Comparison of ENCODE assay signal across 7 mouse cellular contexts in genomic region chr3:104706951-104707771, GRCm38 (mm10).
DNase-seq lines count a peak whose midpoint lies in the region; ATAC-seq and TF ChIP-seq lines count a peak whose summit lies in the region.
"Not testable (repeated sequence)": the region's sequence is repeated elsewhere in the genome, so short reads cannot be mapped to it uniquely, and the experiment has no call there.

No protein-coding gene starts in this region.

- H3K9ac ChIP-seq in embryonic facial prominence, embryonic 15.5 days; heart, embryonic 13.5 days; intestine, embryonic 14.5 days (ENCODE audit: low read length); limb, embryonic 13.5 days; lung, postnatal 0 days (replicated peaks; ENCODE audit: low read depth); neural tube, embryonic 13.5 days: not testable (repeated sequence)

- ATAC-seq in embryonic facial prominence, embryonic 15.5 days (ENCODE audit: insufficient number of reproducible peaks, low FRiP score, low TSS enrichment, low read depth), result peak; percentile 53
- 0 out of 2 replicates have a peak, but pooled peaks have one; percentile 31 for ATAC-seq in heart, embryonic 13.5 days (ENCODE audit: extremely low read depth, insufficient number of reproducible peaks, low FRiP score, low TSS enrichment)
- ATAC-seq in intestine, embryonic 14.5 days (replicated peaks; ENCODE audit: low FRiP score, low TSS enrichment, low read depth), result peak; percentile 72
- ATAC-seq in limb, embryonic 13.5 days (ENCODE audit: low FRiP score, low read depth), result peak; percentile 66
- peak; percentile 57 for ATAC-seq in lung, postnatal 0 days
- peak; percentile 81 for ATAC-seq in neural tube, embryonic 13.5 days (ENCODE audit: low read depth)

- not testable (repeated sequence) for TF ChIP-seq EP300 in lung, postnatal 0 days (IDR thresholded peaks at IDR 0.05)

- not testable (repeated sequence) for H3K27me3 ChIP-seq in embryonic facial prominence, embryonic 15.5 days; heart, embryonic 13.5 days (replicated peaks); intestine, embryonic 14.5 days (replicated peaks; ENCODE audit: control insufficient read depth, insufficient read depth, low read length); limb, embryonic 13.5 days; lung, postnatal 0 days (replicated peaks; ENCODE audit: insufficient read depth, low read length); neural tube, embryonic 13.5 days

- not testable (repeated sequence) for H3K4me3 ChIP-seq in embryonic facial prominence, embryonic 15.5 days (replicated peaks); heart, embryonic 13.5 days; intestine, embryonic 14.5 days (ENCODE audit: low read depth, low read length); limb, embryonic 13.5 days; lung, postnatal 0 days (ENCODE audit: low read depth, low read length); neural tube, embryonic 13.5 days

- H3K4me2 ChIP-seq in embryonic facial prominence, embryonic 15.5 days (replicated peaks); heart, embryonic 13.5 days; intestine, embryonic 14.5 days (ENCODE audit: low read length); limb, embryonic 13.5 days (replicated peaks); lung, postnatal 0 days (replicated peaks; ENCODE audit: low read depth, low read length); neural tube, embryonic 13.5 days: not testable (repeated sequence)

- H3K9me3 ChIP-seq in embryonic facial prominence, embryonic 15.5 days (replicated peaks); heart, embryonic 13.5 days; intestine, embryonic 14.5 days (ENCODE audit: control insufficient read depth, low read length); limb, embryonic 13.5 days; lung, postnatal 0 days (ENCODE audit: low read length); neural tube, embryonic 13.5 days: not testable (repeated sequence)

- H3K36me3 ChIP-seq in embryonic facial prominence, embryonic 15.5 days; heart, embryonic 13.5 days; intestine, embryonic 14.5 days (ENCODE audit: control insufficient read depth, insufficient read depth, low read length); limb, embryonic 13.5 days; lung, postnatal 0 days (ENCODE audit: insufficient read depth, low read length); neural tube, embryonic 13.5 days: not testable (repeated sequence)

- TF ChIP-seq CTCF in lung, postnatal 0 days (IDR thresholded peaks at IDR 0.05), result not testable (repeated sequence)

- 61% methylated on average over 6 of the region's 6 CpGs for WGBS in embryonic facial prominence, embryonic 15.5 days
- 68% methylated on average over 6 of the region's 6 CpGs for WGBS in heart, embryonic 13.5 days
- WGBS in intestine, embryonic 14.5 days, result 64% methylated on average over 6 of the region's 6 CpGs
- WGBS in limb, embryonic 13.5 days, result 66% methylated on average over 6 of the region's 6 CpGs
- 53% methylated on average over 6 of the region's 6 CpGs for WGBS in lung, postnatal 0 days
- 74% methylated on average over 6 of the region's 6 CpGs for WGBS in neural tube, embryonic 13.5 days

- H3K27ac ChIP-seq in embryonic facial prominence, embryonic 15.5 days (replicated peaks); heart, embryonic 13.5 days (replicated peaks); intestine, embryonic 14.5 days (ENCODE audit: low read depth); limb, embryonic 13.5 days; lung, postnatal 0 days (ENCODE audit: low read length); neural tube, embryonic 13.5 days (replicated peaks): not testable (repeated sequence)

- peak; percentile 18 to 74 for DNase-seq in adrenal gland, adult (ENCODE audit: inconsistent age in 2 of 2, low spot score in 1 of 2)
- not testable (repeated sequence) for DNase-seq in intestine, embryonic 14.5 days (ENCODE audit: low spot score); lung, postnatal 0 days (ENCODE audit: low spot score)

- not testable (repeated sequence) for H3K4me1 ChIP-seq in embryonic facial prominence, embryonic 15.5 days; intestine, embryonic 14.5 days (replicated peaks; ENCODE audit: control insufficient read depth, insufficient read depth, low read length); limb, embryonic 13.5 days; lung, postnatal 0 days (ENCODE audit: insufficient read depth, low read depth, low read length); neural tube, embryonic 13.5 days (replicated peaks)
- peaks cover 12% of the 10 kb centered on the region for H3K4me1 ChIP-seq in heart, embryonic 13.5 days

Comparison
In these comparisons a context has a peak if more than half of its experiments do, and no peak if none do; other contexts are left out.
1. ATAC-seq: peak in every context shown above with its lines; median percentile 81 in neural tube, embryonic 13.5 days; 72 in intestine, embryonic 14.5 days; 66 in limb, embryonic 13.5 days; 57 in lung, postnatal 0 days; 53 in embryonic facial prominence, embryonic 15.5 days; 31 in heart, embryonic 13.5 days.